Mouse (Mus musculus) forebrain, embryonic 11.5 days (tissue): Measurements from ENCODE around the gene Mxd1. TPM values are rescaled to one million over a fixed set of nuclear protein-coding genes. Genes with fewer than 3 reads are reported as not detected.

Experiments used
- ATAC-seq: fragments of 200-750 bp; cut with Nextera tagmentation; replicated peaks from 2 replicates; pipeline ENCODE4 v1.8.0; 2017; ENCODE audit warnings: moderate TSS enrichment; ENCODE audit not compliant: low FRiP score
- DNase-seq: peaks from one replicate; pipeline ENCODE4 v3.0.0-alpha.2; 2017; ENCODE audit warnings: low spot score
- H3K27ac ChIP-seq: fragments of 300-500 bp; sonication (generic); 2 replicates; pipeline ENCODE4 v1.5.1; 2014; ENCODE audit warnings: low read depth, low read length
- H3K27me3 ChIP-seq: fragments of 300-500 bp; sonication (generic); 2 replicates; pipeline ENCODE4 v1.6.1; 2014; ENCODE audit warnings: mild to moderate bottlenecking, low read length, mixed read lengths; ENCODE audit not compliant: control insufficient read depth, insufficient read depth
- H3K36me3 ChIP-seq: fragments of 300-500 bp; sonication (generic); 2 replicates; pipeline ENCODE4 v1.6.1; 2014; ENCODE audit warnings: mild to moderate bottlenecking, low read length, moderate library complexity, mixed read lengths; ENCODE audit not compliant: control insufficient read depth, insufficient read depth
- H3K4me1 ChIP-seq: fragments of 300-500 bp; sonication (generic); replicated peaks from 2 replicates; pipeline ENCODE4 v1.6.1; 2014; ENCODE audit warnings: low read length, mixed read lengths; ENCODE audit not compliant: control insufficient read depth, insufficient read depth
- H3K4me2 ChIP-seq: fragments of 300-500 bp; sonication (generic); 2 replicates; pipeline ENCODE4 v1.6.1; 2014; ENCODE audit warnings: low read depth, mild to moderate bottlenecking, low read length, moderate library complexity, mixed read lengths; ENCODE audit not compliant: severe bottlenecking
- H3K4me3 ChIP-seq: fragments of 300-500 bp; sonication (generic); 2 replicates; pipeline ENCODE4 v1.5.1; 2014; ENCODE audit warnings: low read depth, low read length
- H3K9ac ChIP-seq: fragments of 300-500 bp; sonication (generic); 2 replicates; pipeline ENCODE4 v1.6.1; 2014; ENCODE audit warnings: low read length
- H3K9me3 ChIP-seq: fragments of 300-500 bp; sonication (generic); 2 replicates; pipeline ENCODE4 v1.6.1; 2016; ENCODE audit warnings: low read length, mixed read lengths; ENCODE audit not compliant: control insufficient read depth
- WGBS: fragments of 180-500 bp; shearing (Covaris S2); extraction: QIAGEN DNeasy Blood & Tissue Kit; methylation state at CpG from one replicate; pipeline ENCODE4 v1.1.7; 2014; 5-methylcytosine and 5-hydroxymethylcytosine counted together
- polyA plus RNA-seq: library from polyadenylated mRNA; unstranded; fragments of >200 nt; fragmentation: Nextera tagmentation; extraction: Ambion mirVana; gene quantifications from 2 replicates; pipeline ENCODE4 v1.2.1, GENCODE M21; 2014

Mxd1 gene
- polyA plus RNA-seq, 1 experiment from 2014 or later: 16.8 TPM

- no peak overlapping the region for H3K9ac ChIP-seq
- H3K4me2 ChIP-seq: no peak overlapping the region
- no peaks in the 10 kb centered on the region for H3K9me3 ChIP-seq
- no peak overlapping the region for H3K27ac ChIP-seq
- DNase-seq (no peak), ATAC-seq (no peak)
- H3K4me1 ChIP-seq: no peaks in the 10 kb centered on the region; the same call in 1 of the 2 replicates
- H3K36me3 ChIP-seq: no peaks in the 10 kb centered on the region
- H3K27me3 ChIP-seq: no peaks in the 10 kb centered on the region
- 69% methylated on average over 8 of the region's 8 CpGs for WGBS
- H3K4me3 ChIP-seq: no peak overlapping the region
Measured at GRCm38 (mm10) chr6:86641716-86642115, 27.2 kb downstream of the Mxd1 start.

GRCm38 (mm10) chr6:86640776-86641175 lies 28.2 kb downstream of the Mxd1 start:
- no peak overlapping the region for H3K27ac ChIP-seq
- H3K9ac ChIP-seq: no peak overlapping the region
- ATAC-seq: no peak
- DNase-seq: no peak
- H3K27me3 ChIP-seq: no peaks in the 10 kb centered on the region
- 89% methylated on average over 8 of the region's 8 CpGs for WGBS
- H3K4me3 ChIP-seq: no peak overlapping the region
- H3K9me3 ChIP-seq: no peaks in the 10 kb centered on the region
- no peak overlapping the region for H3K4me2 ChIP-seq
- no peaks in the 10 kb centered on the region for H3K36me3 ChIP-seq
- H3K4me1 ChIP-seq: no peaks in the 10 kb centered on the region; the same call in 1 of the 2 replicates

GRCm38 (mm10) chr6:86640161-86640560 lies 28.8 kb downstream of the Mxd1 start:
- Histone ChIP-seq H3K27ac (no peak overlapping the region), H3K36me3 (no peaks in the 10 kb centered on the region), H3K4me2 (no peak overlapping the region), H3K27me3 (no peaks in the 10 kb centered on the region), H3K4me3 (no peak overlapping the region), H3K9me3 (no peaks in the 10 kb centered on the region), H3K4me1 (no peaks in the 10 kb centered on the region; the same call in 1 of the 2 replicates), H3K9ac (no peak overlapping the region)
- ATAC-seq: no peak
- 78% methylated on average over 3 of the region's 3 CpGs for WGBS
- no peak for DNase-seq

- Histone ChIP-seq H3K27ac (no peak overlapping the region), H3K9me3 (no peaks in the 10 kb centered on the region), H3K4me3 (no peak overlapping the region), H3K9ac (no peak overlapping the region), H3K27me3 (no peaks in the 10 kb centered on the region), H3K4me1 (no peaks in the 10 kb centered on the region; the same call in 1 of the 2 replicates), H3K4me2 (no peak overlapping the region), H3K36me3 (no peaks in the 10 kb centered on the region)
- WGBS: 83% methylated on average over 18 of the region's 18 CpGs
- no peak for ATAC-seq
- no peak for DNase-seq
Measured at GRCm38 (mm10) chr6:86639180-86640160, 29.5 kb downstream of the Mxd1 start.

GRCm38 (mm10) chr6:86638434-86638833 lies 30.5 kb downstream of the Mxd1 start:
- 25% methylated on average over 2 of the region's 2 CpGs for WGBS
- H3K9ac ChIP-seq: no peak overlapping the region
- no peaks in the 10 kb centered on the region for H3K9me3 ChIP-seq
- no peak overlapping the region for H3K4me3 ChIP-seq
- no peaks in the 10 kb centered on the region for H3K36me3 ChIP-seq
- H3K27ac ChIP-seq: no peak overlapping the region
- H3K4me1 ChIP-seq: no peaks in the 10 kb centered on the region; the same call in 1 of the 2 replicates
- DNase-seq (no peak), ATAC-seq (no peak)
- no peak overlapping the region for H3K4me2 ChIP-seq
- no peaks in the 10 kb centered on the region for H3K27me3 ChIP-seq

GRCm38 (mm10) chr6:86637860-86638259 lies 31.1 kb downstream of the Mxd1 start:
- Histone ChIP-seq H3K4me3 (no peak overlapping the region), H3K9ac (no peak overlapping the region), H3K27ac (no peak overlapping the region), H3K4me1 (no peaks in the 10 kb centered on the region; the same call in 1 of the 2 replicates), H3K4me2 (no peak overlapping the region), H3K9me3 (no peaks in the 10 kb centered on the region), H3K36me3 (no peaks in the 10 kb centered on the region), H3K27me3 (no peaks in the 10 kb centered on the region)
- ATAC-seq: no peak
- WGBS: 61% methylated on average over 2 of the region's 2 CpGs
- no peak for DNase-seq

- H3K27ac ChIP-seq: no peak overlapping the region
Measured at GRCm38 (mm10) chr6:86637171-86637835, 31.7 kb downstream of the Mxd1 start.

GRCm38 (mm10) chr6:86636495-86636894 lies 32.5 kb downstream of the Mxd1 start:
- Histone ChIP-seq H3K9ac (no peak overlapping the region), H3K27ac (no peak overlapping the region), H3K9me3 (no peaks in the 10 kb centered on the region), H3K36me3 (no peaks in the 10 kb centered on the region), H3K4me3 (no peak overlapping the region), H3K27me3 (no peaks in the 10 kb centered on the region), H3K4me1 (no peaks in the 10 kb centered on the region; the same call in 1 of the 2 replicates), H3K4me2 (no peak overlapping the region)
- 74% methylated on average over 2 of the region's 2 CpGs for WGBS
- no peak for DNase-seq
- no peak for ATAC-seq

More at GRCm38 (mm10) chr6:86637171-86637835, 31.7 kb downstream of the Mxd1 start:
- 75% methylated on average over 4 of the region's 4 CpGs for WGBS
- H3K36me3 ChIP-seq: no peaks in the 10 kb centered on the region
- no peaks in the 10 kb centered on the region; the same call in 1 of the 2 replicates for H3K4me1 ChIP-seq
- no peaks in the 10 kb centered on the region for H3K27me3 ChIP-seq
- H3K9ac ChIP-seq: no peak overlapping the region
- no peaks in the 10 kb centered on the region for H3K9me3 ChIP-seq
- ATAC-seq (no peak), DNase-seq (no peak)
- H3K4me2 ChIP-seq: no peak overlapping the region
- H3K4me3 ChIP-seq: no peak overlapping the region
